18 mouse cellular contexts compared by ENCODE assay signal in genomic region chr1:47310572-47311075, GRCm38 (mm10).
"Had no signal": no experiment of that assay in that cellular context is flagged by ENCODE, and none has a peak within 500 bp of the region (broad histone marks: within the 10 kb centered on the region; RNA-seq: fewer than 3 reads in every experiment).

No protein-coding gene starts in this region.

- H3K36me3 ChIP-seq: liver, embryonic 13.5 days; lung, embryonic 15.5 days; midbrain, embryonic 10.5 days; midbrain, embryonic 15.5 days; neural tube, embryonic 13.5 days had no signal

- H3K4me3 ChIP-seq: left cerebral cortex, adult 2 months; liver, embryonic 13.5 days; lung, embryonic 15.5 days; megakaryocyte, embryonic 14.5 days; midbrain, embryonic 10.5 days; midbrain, embryonic 15.5 days; neural tube, embryonic 13.5 days had no signal

- H3K27ac ChIP-seq: left cerebral cortex, adult 2 months; liver, embryonic 13.5 days; lung, embryonic 15.5 days; midbrain, embryonic 10.5 days; midbrain, embryonic 15.5 days; neural tube, embryonic 13.5 days had no signal

- H3K9ac ChIP-seq: liver, embryonic 13.5 days; lung, embryonic 15.5 days; midbrain, embryonic 15.5 days; neural tube, embryonic 13.5 days had no signal

- H3K4me1 ChIP-seq: liver, embryonic 13.5 days; lung, embryonic 15.5 days; megakaryocyte, embryonic 14.5 days; midbrain, embryonic 10.5 days; midbrain, embryonic 15.5 days; neural tube, embryonic 13.5 days had no signal

- H3K9me3 ChIP-seq: liver, embryonic 13.5 days; lung, embryonic 15.5 days; megakaryocyte, embryonic 14.5 days; midbrain, embryonic 10.5 days; midbrain, embryonic 15.5 days; neural tube, embryonic 13.5 days had no signal

- ATAC-seq: midbrain, embryonic 15.5 days had no signal

- DNase-seq: kidney, adult 9 months; kidney, postnatal 14 days; kidney, postnatal 4 days; layer of hippocampus, postnatal 36 days; liver, embryonic 13.5 days; lung, postnatal 10 days; lung, postnatal 36 days; retina, postnatal 1 day; right cerebral cortex, postnatal 25 days; spleen, adult 18-20 months; thymus, adult 18-20 months; thymus, postnatal 36 days had no signal

- H3K4me2 ChIP-seq: liver, embryonic 13.5 days; lung, embryonic 15.5 days; midbrain, embryonic 15.5 days; neural tube, embryonic 13.5 days had no signal

- H3K27me3 ChIP-seq: liver, embryonic 13.5 days; lung, embryonic 15.5 days; megakaryocyte, embryonic 14.5 days; midbrain, embryonic 15.5 days; neural tube, embryonic 13.5 days had no signal
